ENCODE assay signal across 8 mouse cellular contexts in genomic region chr4:136284455-136284854, GRCm38 (mm10). TPM values are rescaled to one million over a fixed set of nuclear protein-coding genes. Genes with fewer than 3 reads are reported as not detected.
DNase-seq lines count a peak whose midpoint lies in the region; ATAC-seq lines count a peak whose summit lies in the region.

Gene Zfp46, plus strand, starts transcription at chr4:136284683.

- H3K4me3 ChIP-seq in embryonic facial prominence, embryonic 14.5 days (ENCODE audit: low read depth, low read length) = peak within 1 kb of the TSS; percentile 61
- H3K4me3 ChIP-seq in limb, embryonic 11.5 days (ENCODE audit: low read depth, low read length) = peak within 1 kb of the TSS; percentile 62
- peak within 1 kb of the TSS; percentile 75 for H3K4me3 ChIP-seq in midbrain, embryonic 15.5 days

- peaks cover 7% of the 10 kb centered on the region for H3K27me3 ChIP-seq in embryonic facial prominence, embryonic 14.5 days (replicated peaks; ENCODE audit: control insufficient read depth, insufficient read depth, low read length)
- peaks cover 1% of the 10 kb centered on the region; the same call in 1 of the 2 replicates for H3K27me3 ChIP-seq in limb, embryonic 11.5 days (ENCODE audit: control insufficient read depth, insufficient read depth, low read length)
- peaks cover 5% of the 10 kb centered on the region; the same call in 1 of the 2 replicates for H3K27me3 ChIP-seq in midbrain, embryonic 15.5 days (replicated peaks)

- no peaks in the 10 kb centered on the region; the same call in 1 of the 2 replicates for H3K9me3 ChIP-seq in embryonic facial prominence, embryonic 14.5 days (ENCODE audit: control insufficient read depth, low read length)
- no peaks in the 10 kb centered on the region; the same call in 1 of the 2 replicates for H3K9me3 ChIP-seq in limb, embryonic 11.5 days (ENCODE audit: control insufficient read depth, low read length)
- no peaks in the 10 kb centered on the region for H3K9me3 ChIP-seq in midbrain, embryonic 15.5 days

- peak within 1 kb of the TSS; percentile 70 for H3K9ac ChIP-seq in embryonic facial prominence, embryonic 14.5 days (ENCODE audit: low read depth, low read length)
- peak within 1 kb of the TSS; percentile 69 for H3K9ac ChIP-seq in limb, embryonic 11.5 days (ENCODE audit: low read length)
- peak within 1 kb of the TSS; percentile 46 for H3K9ac ChIP-seq in midbrain, embryonic 15.5 days

- peak within 1 kb of the TSS; percentile 93 for H3K27ac ChIP-seq in embryonic facial prominence, embryonic 14.5 days (replicated peaks; ENCODE audit: low read depth, low read length)
- H3K27ac ChIP-seq in limb, embryonic 11.5 days (replicated peaks; ENCODE audit: low read depth, low read length) = peak within 1 kb of the TSS; percentile 68
- peak within 1 kb of the TSS; percentile 92 for H3K27ac ChIP-seq in midbrain, embryonic 15.5 days

- peaks cover 26% of the 10 kb centered on the region for H3K36me3 ChIP-seq in embryonic facial prominence, embryonic 14.5 days (ENCODE audit: control insufficient read depth, insufficient read depth, low read length)
- peaks cover 11% of the 10 kb centered on the region for H3K36me3 ChIP-seq in limb, embryonic 11.5 days (ENCODE audit: control insufficient read depth, insufficient read depth, low read length)
- H3K36me3 ChIP-seq in midbrain, embryonic 15.5 days (replicated peaks) = peaks cover 9% of the 10 kb centered on the region; the same call in 1 of the 2 replicates

- peak within 1 kb of the TSS; percentile 90 for H3K4me2 ChIP-seq in embryonic facial prominence, embryonic 14.5 days (ENCODE audit: low read depth, low read length)
- peak within 1 kb of the TSS; percentile 79 for H3K4me2 ChIP-seq in limb, embryonic 11.5 days (ENCODE audit: low read depth, severe bottlenecking)
- H3K4me2 ChIP-seq in midbrain, embryonic 15.5 days = peak within 1 kb of the TSS; percentile 87

- peak; percentile 15 for DNase-seq in retina, adult 2 months (ENCODE audit: low read depth, low spot score)
- no peak for DNase-seq in retina, embryonic 14.5 days (ENCODE audit: low spot score)
- DNase-seq in embryonic facial prominence, embryonic 14.5 days (ENCODE audit: low spot score) = peak; percentile 97
- DNase-seq in heart, adult 9 months (ENCODE audit: low spot score in 2 of 2) = peak; percentile 90 to 92
- peak; percentile 75 for DNase-seq in kidney, adult 9 months
- no peak for DNase-seq in limb, embryonic 11.5 days (ENCODE audit: low spot score)
- peak; percentile 89 for DNase-seq in testis, postnatal 10 days (ENCODE audit: low spot score)

- peaks cover 36% of the 10 kb centered on the region for H3K4me1 ChIP-seq in embryonic facial prominence, embryonic 14.5 days (ENCODE audit: control insufficient read depth, insufficient read depth, low read length)
- H3K4me1 ChIP-seq in limb, embryonic 11.5 days (ENCODE audit: control insufficient read depth, insufficient read depth, low read length) = peaks cover 5% of the 10 kb centered on the region; the same call in 1 of the 2 replicates
- H3K4me1 ChIP-seq in midbrain, embryonic 15.5 days = peaks cover 41% of the 10 kb centered on the region

- ATAC-seq in embryonic facial prominence, embryonic 14.5 days (ENCODE audit: low read depth) = no peak
- no peak for ATAC-seq in limb, embryonic 11.5 days (ENCODE audit: insufficient number of reproducible peaks, low FRiP score, low TSS enrichment, low read depth)
- 0 out of 2 replicates have a peak, but pooled peaks have one; percentile 7 for ATAC-seq in midbrain, embryonic 15.5 days (replicated peaks)

- WGBS in embryonic facial prominence, embryonic 14.5 days = 21% methylated on average over 5 of the region's 5 CpGs
- WGBS in limb, embryonic 11.5 days = 71% methylated on average over 5 of the region's 5 CpGs
- 16% methylated on average over 5 of the region's 5 CpGs for WGBS in midbrain, embryonic 15.5 days

RNA-seq across cellular contexts. Expression of gene Zfp46, which starts in this region (rescaled TPM):
- polyA plus RNA-seq in embryonic facial prominence, embryonic 14.5 days (2014; fragmentation: Nextera tagmentation; extraction: Ambion mirVana) = 24.2 and 27.3 TPM in 2 replicates
- 25.3 and 26.0 TPM in 2 replicates for polyA plus RNA-seq in limb, embryonic 11.5 days (2014; fragmentation: Nextera tagmentation; extraction: Ambion mirVana)
- polyA plus RNA-seq in midbrain, embryonic 15.5 days (2015; fragmentation: Nextera tagmentation; extraction: Ambion mirVana) = 42.8 and 43.2 TPM in 2 replicates

Comparison
In these comparisons a context has a peak if more than half of its experiments do, and no peak if none do; other contexts are left out.
1. DNase-seq: peak in retina, adult 2 months (single experiment), embryonic facial prominence, embryonic 14.5 days (single experiment), heart, adult 9 months (2 of 2), kidney, adult 9 months (single experiment) and testis, postnatal 10 days (single experiment); none in retina, embryonic 14.5 days (single experiment) and limb, embryonic 11.5 days (single experiment).
2. Peak in every context shown above with its lines, with median percentiles within 50 percentile points of each other: H3K27ac ChIP-seq, H3K4me2 ChIP-seq, H3K4me3 ChIP-seq and H3K9ac ChIP-seq.